Mouse (Mus musculus) brown adipose tissue, adult 24 weeks (tissue): ENCODE data around the gene 4930452B06Rik. TPM values are rescaled to one million over a fixed set of nuclear protein-coding genes. Genes with fewer than 3 reads are reported as not detected.
"Not testable (repeated sequence)": the region's sequence is repeated elsewhere in the genome, so short reads cannot be mapped to it uniquely, and the experiment has no call there.

Source experiments
- H3K27ac ChIP-seq: fragments of 200-500 bp; replicated peaks from 2 replicates; pipeline ENCODE4 v1.5.1; 2012; ENCODE audit warnings: low read depth, mild to moderate bottlenecking, low read length
- H3K4me1 ChIP-seq: fragments of 200-500 bp; 2 replicates; pipeline ENCODE4 v1.6.1; 2012; ENCODE audit warnings: low read length, mixed read lengths; ENCODE audit not compliant: control insufficient read depth, insufficient read depth, insufficient read length
- H3K4me3 ChIP-seq: fragments of 200-500 bp; 2 replicates; pipeline ENCODE4 v1.5.1; 2012; ENCODE audit warnings: low read depth, mild to moderate bottlenecking, low read length, moderate library complexity; ENCODE audit not compliant: insufficient read depth
- polyA plus RNA-seq: library from polyadenylated mRNA; stranded (reverse); fragments of >200 nt; gene quantifications from 2 replicates; pipeline ENCODE4 v1.2.4, GENCODE M21; 2012; ENCODE audit not compliant: missing spikeins, insufficient read depth, insufficient read length

Gene 4930452B06Rik
- not detected in 2 replicates for polyA plus RNA-seq

DNA sequence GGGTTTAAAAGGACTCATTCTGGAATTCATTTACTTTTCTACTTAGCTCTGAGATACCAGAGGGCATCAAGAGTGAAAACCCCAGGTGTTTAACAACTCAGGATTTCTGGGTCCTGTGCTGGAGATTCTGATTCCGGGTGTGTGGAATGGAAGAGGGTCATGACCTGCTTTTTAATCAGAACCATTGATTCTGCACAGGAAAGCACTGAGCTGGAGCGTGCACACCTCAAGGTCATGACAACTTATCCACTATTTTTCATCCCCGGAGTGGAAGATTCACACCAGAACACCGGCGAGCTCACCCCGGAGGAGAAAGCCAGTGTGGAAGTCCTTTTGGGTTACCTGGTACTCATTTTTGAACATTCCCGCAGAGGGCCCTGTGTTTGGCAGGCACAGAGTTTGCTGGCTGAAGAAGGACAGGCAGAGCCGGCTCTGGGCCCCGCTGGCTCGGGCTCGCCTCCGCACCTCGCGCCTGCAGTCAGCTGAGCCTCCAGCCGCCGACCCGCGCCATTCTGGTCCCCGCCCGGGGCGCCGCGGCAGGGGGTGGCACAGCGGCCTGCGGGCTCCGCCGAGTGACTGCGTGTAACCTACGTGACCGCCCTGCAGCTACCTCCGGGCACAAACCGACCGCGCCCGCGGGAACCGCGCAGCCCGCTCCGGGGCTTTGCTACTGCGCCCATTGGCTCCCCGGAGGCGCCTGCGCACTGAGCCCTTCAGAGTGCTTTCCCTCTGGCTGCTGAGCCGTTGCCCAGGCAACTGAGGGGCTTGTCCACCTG, at the start of gene 4930452B06Rik:
Gene 4930452B06Rik, minus strand, starts transcription at position 605 of the 776 bp plus-strand sequence.
- peak within 1 kb of the TSS; percentile 33 for H3K4me3 ChIP-seq
- no peaks in the 10 kb centered on the region for H3K4me1 ChIP-seq
- no peak within 1 kb of the TSS for H3K27ac ChIP-seq

DNA sequence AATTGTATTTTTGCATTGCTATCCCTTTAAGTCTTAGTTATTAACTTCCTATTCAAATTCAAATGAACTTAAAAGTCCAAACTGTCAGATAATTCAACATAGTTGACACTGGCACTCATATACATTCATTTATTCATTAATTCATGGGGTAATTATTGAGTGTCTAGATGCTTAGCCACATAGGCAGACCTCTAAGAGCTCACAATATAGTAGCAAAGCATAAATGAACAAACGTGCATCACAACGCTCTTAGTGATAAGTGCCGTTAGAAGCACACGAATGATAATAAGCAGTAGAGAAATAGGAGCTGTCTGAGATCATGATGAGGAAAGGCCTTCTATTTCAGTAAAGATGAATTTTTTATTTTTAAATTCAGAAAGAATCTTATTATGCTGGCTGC, 46.6 kb upstream of the 4930452B06Rik start:
- Histone ChIP-seq H3K4me3 (no peak overlapping the region), H3K4me1 (no peaks in the 10 kb centered on the region), H3K27ac (no peak overlapping the region)

GRCm38 (mm10) chr14:8689451-8689850, 23.4 kb upstream of the 4930452B06Rik start:
- no peak overlapping the region for H3K4me3 ChIP-seq
- H3K4me1 ChIP-seq: no peaks in the 10 kb centered on the region
- no peak overlapping the region for H3K27ac ChIP-seq

GRCm38 (mm10) chr14:8688462-8688861, 22.4 kb upstream of the 4930452B06Rik start:
- H3K27ac ChIP-seq: no peak overlapping the region

DNA sequence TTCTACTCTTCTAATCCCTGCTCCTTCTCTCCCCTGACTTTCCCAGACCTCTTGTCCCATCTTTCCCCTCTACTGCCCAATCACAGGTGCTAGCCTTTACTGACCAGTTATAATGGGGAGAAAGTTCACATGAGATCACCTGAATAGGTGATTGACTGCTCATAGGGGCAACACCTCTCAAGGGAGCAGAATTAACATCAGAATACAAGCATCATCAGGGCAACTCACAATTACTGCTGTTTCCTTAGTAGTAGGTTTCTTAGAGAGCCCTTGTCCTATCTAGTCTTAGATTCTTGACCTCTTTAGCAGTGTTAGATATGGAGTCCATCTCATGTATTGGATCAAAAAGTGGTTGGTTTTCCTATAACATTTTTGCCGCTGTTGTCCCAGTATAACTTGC, 20.1 kb upstream of the 4930452B06Rik start:
- H3K4me3 ChIP-seq: no peak overlapping the region
- H3K4me1 ChIP-seq: no peaks in the 10 kb centered on the region
- H3K27ac ChIP-seq: no peak overlapping the region

More at GRCm38 (mm10) chr14:8688462-8688861, 22.4 kb upstream of the 4930452B06Rik start:
- H3K4me3 ChIP-seq: no peak overlapping the region
- H3K4me1 ChIP-seq: no peaks in the 10 kb centered on the region

- H3K4me1 ChIP-seq: no peaks in the 10 kb centered on the region
- H3K4me3 ChIP-seq: no peak overlapping the region
- H3K27ac ChIP-seq: no peak overlapping the region
Measured at GRCm38 (mm10) chr14:8679896-8680295, 13.9 kb upstream of the 4930452B06Rik start.

GRCm38 (mm10) chr14:8660359-8660758, 5.7 kb downstream of the 4930452B06Rik start:
- Histone ChIP-seq H3K4me1 (no peaks in the 10 kb centered on the region), H3K27ac (no peak overlapping the region), H3K4me3 (no peak overlapping the region)

- H3K4me1 ChIP-seq: no peaks in the 10 kb centered on the region
- H3K4me3 ChIP-seq: no peak overlapping the region
- H3K27ac ChIP-seq: no peak overlapping the region
Measured at GRCm38 (mm10) chr14:8641650-8642279, 24.3 kb downstream of the 4930452B06Rik start.

- H3K27ac ChIP-seq: no peak overlapping the region
- H3K4me3 ChIP-seq: no peak overlapping the region
- no peaks in the 10 kb centered on the region for H3K4me1 ChIP-seq
Measured at GRCm38 (mm10) chr14:8632211-8632610, 33.8 kb downstream of the 4930452B06Rik start.

DNA sequence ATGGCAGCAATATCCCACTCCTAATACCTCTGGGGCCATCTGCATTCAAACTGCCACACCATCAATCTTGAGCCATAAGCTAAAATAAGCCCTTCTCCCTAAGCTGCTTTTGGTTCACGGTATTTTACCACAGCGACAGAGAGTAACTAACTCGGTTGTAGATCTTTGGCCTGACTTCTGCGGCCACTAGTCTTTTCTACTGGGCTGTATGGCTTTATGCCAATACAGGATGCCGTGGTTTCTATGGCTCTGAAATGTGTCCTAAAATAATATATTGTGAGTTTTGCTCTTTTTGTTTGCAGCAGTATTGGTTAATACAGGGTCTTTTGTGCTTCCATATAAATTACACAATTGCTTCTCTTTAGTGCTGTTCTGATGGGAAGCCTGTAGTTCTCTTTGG, 37.6 kb downstream of the 4930452B06Rik start:
- H3K4me3 ChIP-seq: no peak overlapping the region
- H3K4me1 ChIP-seq: no peaks in the 10 kb centered on the region
- no peak overlapping the region for H3K27ac ChIP-seq

DNA sequence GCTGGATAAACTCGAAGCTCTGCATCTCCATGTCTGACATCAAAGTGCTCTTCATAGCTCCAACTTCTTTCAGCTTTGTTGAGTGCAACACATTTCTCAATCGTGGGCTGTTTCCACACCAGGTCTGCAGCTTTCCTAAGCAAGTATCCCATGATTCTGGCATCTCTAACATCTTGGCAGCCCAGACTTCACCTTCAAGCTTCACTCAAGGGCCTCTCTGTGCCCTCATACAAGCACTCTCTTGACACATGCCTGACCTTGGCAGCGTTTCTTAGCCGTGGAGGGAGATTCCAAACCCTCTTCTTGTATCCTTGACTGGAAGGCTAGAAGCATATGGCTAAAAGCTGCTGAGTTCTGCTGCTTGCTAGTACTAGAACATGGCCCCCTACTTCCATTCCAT, 38.6 kb downstream of the 4930452B06Rik start:
- Histone ChIP-seq H3K4me1 (no peaks in the 10 kb centered on the region), H3K4me3 (no peak overlapping the region), H3K27ac (no peak overlapping the region)

DNA sequence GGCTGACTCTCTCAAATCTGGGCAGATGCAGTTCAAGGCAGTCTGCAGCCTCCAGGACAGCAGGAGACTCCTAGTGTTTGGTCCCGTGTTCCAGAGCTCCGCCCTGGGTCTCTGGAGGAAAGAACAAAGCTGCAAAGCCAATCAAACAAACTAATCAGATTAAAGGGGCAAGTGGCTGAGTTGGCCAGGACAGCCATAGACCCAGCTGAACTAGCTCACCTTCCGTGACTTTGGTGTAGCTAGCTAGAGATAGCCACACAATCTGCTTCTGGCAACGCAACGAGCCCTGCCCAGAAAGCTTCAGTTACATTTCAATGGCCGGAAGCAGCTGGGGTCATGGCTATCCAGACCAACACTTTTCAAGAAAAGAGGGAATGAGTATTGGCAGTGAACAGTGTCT, 44.9 kb downstream of the 4930452B06Rik start:
- H3K27ac ChIP-seq: no peak overlapping the region
- H3K4me1 ChIP-seq: no peaks in the 10 kb centered on the region
- H3K4me3 ChIP-seq: no peak overlapping the region

- Histone ChIP-seq H3K4me1 (no peaks in the 10 kb centered on the region), H3K27ac (no peak overlapping the region), H3K4me3 (no peak overlapping the region)
Measured at GRCm38 (mm10) chr14:8620580-8620979, 45.5 kb downstream of the 4930452B06Rik start.

DNA sequence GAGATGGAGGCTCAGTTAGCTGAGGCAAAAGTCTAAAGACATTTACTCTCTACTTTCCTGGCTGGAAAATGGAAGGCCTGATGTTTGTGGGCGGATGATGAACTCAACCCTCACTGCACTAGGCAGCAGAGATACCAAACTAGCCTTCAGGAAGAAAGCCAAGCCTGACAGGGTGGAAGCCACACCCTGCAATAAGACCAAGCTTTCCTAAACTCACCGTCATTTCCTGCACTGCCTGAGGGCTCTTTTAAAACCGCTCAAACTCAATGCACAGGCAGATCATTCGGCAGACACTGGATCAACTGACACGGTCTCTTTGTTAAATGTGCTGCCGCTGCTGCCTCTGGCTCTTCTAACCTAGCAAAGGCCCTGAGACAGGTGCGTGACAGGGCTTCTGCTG, 50.4 kb downstream of the 4930452B06Rik start:
- Histone ChIP-seq H3K4me1 (no peaks in the 10 kb centered on the region), H3K4me3 (no peak overlapping the region), H3K27ac (no peak overlapping the region)

DNA sequence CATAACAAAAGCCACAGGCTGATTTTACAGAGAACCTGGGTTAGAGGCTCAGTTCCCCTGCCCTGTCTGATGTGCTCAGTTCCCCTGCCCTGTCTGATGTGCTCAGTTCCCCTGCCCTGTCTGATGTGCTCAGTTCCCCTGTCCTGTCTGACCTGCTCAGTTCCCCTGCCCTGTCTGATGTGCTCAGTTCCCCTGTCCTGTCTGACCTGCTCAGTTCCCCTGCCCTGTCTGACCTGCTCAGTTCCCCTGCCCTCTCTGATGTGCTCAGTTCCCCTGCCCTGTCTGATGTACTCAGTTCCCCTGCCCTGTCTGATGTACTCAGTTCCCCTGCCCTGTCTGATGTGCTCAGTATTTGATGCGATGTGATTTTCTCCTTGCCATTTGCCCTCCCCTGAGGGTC, 51.6 kb downstream of the 4930452B06Rik start:
- H3K4me1 ChIP-seq, H3K27ac ChIP-seq, H3K4me3 ChIP-seq: not testable (repeated sequence)

DNA sequence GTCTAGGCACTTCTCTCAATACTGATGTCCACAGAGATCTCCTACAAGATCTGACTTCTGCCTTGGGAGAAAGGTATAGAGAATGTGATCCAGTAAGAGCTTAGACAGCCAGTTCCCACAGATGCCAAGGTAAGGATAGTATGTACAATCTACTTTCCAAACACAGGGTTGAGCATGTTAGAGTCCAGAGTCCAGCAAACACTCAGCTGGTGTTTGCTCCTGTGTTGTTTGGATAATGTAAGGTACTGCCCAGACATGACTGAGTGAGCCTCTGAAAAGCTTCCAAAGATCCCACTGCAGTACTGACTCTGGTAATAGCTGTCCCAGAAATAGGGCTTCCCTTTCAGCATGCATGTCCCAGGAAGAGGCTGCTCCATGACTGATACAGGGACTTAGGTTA, 54.0 kb downstream of the 4930452B06Rik start:
- no peaks in the 10 kb centered on the region for H3K4me1 ChIP-seq
- H3K27ac ChIP-seq: no peak overlapping the region
- no peak overlapping the region for H3K4me3 ChIP-seq
